Mouse (Mus musculus): ENCODE measurements around the gene Sipa1l1.

The Sipa1l1 gene

DNA sequence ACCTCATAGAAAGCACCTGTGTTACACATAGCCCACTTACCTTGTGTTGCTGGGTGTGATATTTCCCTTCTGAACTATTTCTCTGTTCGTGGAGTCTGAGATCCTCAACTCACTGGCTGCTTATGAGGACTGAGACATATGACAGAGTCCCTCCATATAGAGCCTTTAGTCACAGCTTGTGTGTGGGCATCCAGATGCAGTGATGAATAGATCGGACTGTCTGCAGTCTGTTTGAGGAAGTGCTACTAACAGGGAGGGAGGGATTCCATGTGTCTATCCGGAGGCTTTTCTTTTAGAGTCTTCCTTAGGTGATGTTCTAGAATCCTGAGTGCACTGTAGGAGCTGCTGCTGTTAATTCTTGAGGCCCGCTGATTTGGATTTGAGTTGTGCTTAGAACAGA, 165.4 kb downstream of the Sipa1l1 start:
- DNase-seq (ENCODE audit: low read depth, low spot score): no peak

- no peak for DNase-seq (ENCODE audit: low read depth, low spot score)
Observed at GRCm38 (mm10) chr12:82335095-82335494, 166.0 kb downstream of the Sipa1l1 start.

DNA sequence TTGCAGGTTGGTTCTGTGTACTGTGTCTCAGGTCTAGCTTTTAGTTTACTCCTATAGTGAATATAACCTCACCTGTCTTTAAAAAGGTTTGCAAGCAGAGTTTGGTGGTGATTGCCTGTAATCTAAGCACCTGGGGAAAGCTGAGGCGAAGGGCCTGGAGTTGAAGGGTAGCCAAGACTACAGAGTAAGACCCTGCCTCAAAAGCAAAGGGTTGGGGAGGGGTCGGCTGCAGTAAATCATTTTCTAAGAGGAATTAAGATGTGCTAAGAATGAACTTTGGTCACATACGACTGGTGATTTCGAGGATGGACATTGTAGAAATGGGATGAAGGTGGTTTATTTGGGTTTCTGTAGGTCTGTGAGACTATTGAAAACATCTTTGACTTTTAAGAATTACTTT, 169.4 kb downstream of the Sipa1l1 start:
- DNase-seq (ENCODE audit: low read depth, low spot score): no peak

GRCm38 (mm10) chr12:82339221-82339861, 170.2 kb downstream of the Sipa1l1 start:
- DNase-seq (ENCODE audit: low read depth, low spot score): no peak

DNA sequence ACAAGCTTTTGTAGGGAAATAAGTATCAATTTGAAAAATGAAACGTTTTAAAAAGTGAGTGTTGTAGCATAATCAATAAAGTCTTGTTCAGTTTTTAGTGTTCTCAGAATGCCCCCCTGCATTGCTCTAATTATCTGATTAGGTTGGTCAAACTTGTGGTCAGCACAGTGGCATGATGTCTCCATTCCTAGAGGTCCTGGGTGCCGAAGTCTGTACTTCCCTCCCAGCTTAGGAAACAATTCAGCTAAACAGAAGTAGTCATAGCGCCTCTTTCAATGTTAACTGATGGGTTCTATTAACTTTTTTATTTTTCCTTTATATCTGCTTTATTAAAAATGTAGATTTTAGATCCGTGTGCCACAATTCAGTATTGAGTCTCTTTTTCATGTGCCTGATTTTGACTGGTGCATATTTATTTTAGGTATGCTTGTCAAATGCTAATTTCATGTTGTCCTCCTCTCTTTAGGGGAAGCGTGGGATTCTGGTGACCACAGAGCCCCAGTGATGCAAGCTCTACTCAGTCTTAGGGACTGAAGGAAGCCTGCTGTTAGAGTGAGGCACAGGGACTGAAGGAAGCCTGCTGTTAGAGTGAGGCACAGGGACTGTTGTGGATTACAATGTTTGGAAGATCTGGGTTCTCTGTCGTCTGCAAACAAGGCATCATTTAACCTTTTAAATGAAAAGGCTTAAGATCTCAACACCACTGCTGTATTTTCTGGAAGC, 171.2 kb downstream of the Sipa1l1 start:
- no peak for DNase-seq (ENCODE audit: low read depth, low spot score)

- no peak for DNase-seq (ENCODE audit: low read depth, low spot score)
Observed at GRCm38 (mm10) chr12:82341181-82341580, 172.1 kb downstream of the Sipa1l1 start.

GRCm38 (mm10) chr12:82341696-82342095, 172.6 kb downstream of the Sipa1l1 start:
- no peak for DNase-seq (ENCODE audit: low read depth, low spot score)

DNA sequence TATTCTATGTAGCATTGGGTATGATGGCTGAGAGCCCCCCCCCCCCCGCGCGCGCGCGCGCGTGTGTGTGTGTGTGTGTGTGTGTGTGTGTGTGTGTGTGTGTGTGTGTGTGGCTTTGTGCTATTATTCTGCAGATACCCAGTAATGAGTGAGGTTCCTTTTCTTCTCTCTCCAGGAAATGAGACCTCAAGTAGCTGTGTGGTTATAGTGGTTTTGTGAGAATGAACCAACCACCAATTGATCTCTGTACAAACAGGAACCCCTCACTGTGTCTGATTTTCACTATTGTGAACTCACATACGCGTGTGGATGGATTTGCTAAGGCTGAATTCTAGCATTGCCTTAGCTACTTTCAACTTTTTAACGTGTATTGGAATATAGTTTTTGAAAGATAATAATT, 181.0 kb downstream of the Sipa1l1 start:
- DNase-seq (ENCODE audit: low read depth, low spot score): no peak

- DNase-seq (ENCODE audit: low read depth, low spot score): no peak
Observed at GRCm38 (mm10) chr12:82350891-82351290, 181.8 kb downstream of the Sipa1l1 start.

DNA sequence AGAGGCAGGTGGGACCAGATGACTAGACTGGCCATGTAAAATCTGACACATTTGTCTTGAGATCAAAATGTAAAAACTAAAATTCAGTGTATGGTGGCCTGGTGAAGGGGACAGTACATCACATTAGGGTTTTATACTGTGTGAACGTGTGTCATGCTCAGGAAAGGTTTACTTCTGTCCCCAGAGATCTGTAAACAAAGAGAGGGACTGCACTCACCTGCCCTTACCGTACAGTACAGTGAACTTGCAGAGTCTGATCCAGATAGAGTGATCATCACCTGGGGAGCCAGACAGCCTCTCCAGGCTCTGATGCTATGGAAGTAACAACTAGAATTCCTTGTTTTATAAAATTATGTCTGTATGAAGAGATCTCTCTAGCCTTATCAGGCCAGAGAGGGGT, 184.5 kb downstream of the Sipa1l1 start:
- DNase-seq (ENCODE audit: low read depth, low spot score): no peak

DNA sequence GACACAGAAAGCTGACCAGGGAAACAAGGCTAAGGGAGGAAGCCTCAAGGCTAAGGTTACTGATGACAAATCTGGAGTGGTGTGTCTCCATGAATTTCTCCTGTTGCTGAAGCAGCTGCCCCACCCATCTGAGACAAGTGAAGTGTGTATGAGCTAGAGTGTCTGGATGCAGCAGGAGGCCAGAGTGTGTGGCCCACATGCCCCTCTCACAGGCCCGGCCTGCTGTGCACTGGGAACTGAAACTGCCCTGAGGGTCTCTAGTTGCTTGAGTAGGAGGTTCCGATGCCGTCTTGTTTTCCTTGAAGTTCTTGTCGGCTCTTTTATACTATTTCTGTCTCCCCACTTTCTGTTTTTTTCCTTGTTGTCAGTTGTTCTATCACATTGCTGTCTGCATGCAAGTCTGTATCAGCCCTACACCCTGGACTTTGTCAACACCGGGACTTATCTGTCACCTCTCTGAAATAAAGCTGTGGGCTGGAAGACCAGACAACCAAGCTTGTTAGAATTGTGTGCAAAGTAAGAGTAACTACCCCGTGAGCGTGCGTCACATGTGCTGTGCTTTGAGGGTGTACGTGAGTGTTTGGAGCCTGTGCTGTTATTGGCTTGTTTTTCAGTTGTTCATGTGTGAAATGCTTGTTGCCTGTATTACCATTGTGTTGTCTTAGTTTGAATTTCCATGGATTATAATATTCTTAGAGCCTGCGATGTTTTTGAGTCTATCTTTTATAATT, 186.5 kb downstream of the Sipa1l1 start:
- no peak for DNase-seq (ENCODE audit: low read depth, low spot score)

GRCm38 (mm10) chr12:82356476-82356875, 187.4 kb downstream of the Sipa1l1 start:
- DNase-seq (ENCODE audit: low read depth, low spot score): no peak

DNA sequence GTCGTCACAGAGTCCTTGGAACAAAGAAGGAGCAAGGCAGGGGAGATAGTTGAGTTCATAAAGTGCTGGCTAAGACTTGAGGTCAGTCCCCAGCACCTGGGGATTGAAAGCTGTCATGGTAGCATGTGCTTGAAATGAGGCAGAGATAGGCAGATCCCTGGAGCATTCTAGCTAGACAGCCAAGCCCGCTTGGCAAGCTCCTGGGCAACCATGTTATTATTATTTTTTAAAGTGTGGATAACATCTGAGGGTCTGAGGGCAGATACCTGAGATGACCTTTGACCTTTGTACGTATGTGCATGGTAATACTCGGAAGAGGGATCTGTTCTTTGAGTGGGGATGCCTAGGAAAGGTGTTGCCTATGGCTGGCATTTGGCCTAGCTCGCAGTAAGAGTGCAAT, 188.3 kb downstream of the Sipa1l1 start:
- DNase-seq (ENCODE audit: low read depth, low spot score): no peak

DNA sequence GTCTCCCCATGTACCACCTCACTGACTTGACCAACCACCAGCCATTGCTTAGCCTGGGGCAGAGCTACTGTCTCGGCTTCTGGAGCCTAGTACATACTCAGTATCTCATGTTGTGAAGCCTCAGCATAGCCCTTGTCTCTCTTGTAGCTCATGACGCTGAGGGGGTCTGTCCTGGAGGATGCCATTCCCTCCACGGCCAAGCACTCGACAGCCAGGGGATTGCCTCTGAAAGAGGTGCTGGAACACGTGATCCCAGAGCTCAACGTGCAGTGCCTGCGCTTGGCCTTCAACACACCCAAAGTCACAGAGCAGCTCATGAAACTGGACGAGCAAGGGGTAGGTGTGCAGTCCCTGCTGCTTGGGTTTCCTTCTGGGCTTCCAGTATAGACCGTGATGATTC, 193.7 kb downstream of the Sipa1l1 start:
- no peak for DNase-seq (ENCODE audit: low read depth, low spot score)

DNA sequence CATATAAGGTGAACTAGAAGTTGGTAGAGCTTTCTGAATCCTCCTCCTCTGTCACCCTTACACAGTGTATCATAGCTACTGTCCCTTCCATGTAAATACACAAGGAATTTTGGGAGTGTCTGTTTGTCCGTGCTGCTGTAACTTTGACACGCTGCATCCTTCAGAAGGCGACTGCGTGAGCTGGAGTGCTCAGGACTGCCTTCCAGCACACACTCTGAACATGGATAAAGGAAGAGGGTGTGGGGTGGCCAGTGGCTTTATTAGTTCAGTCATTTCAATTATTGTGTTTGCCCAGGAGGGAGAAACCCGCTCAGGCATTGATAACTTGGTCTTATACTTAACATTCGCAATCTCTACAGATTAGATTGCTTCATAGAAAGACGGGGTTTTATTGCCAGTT, 195.1 kb downstream of the Sipa1l1 start:
- no peak for DNase-seq (ENCODE audit: low read depth, low spot score)

DNA sequence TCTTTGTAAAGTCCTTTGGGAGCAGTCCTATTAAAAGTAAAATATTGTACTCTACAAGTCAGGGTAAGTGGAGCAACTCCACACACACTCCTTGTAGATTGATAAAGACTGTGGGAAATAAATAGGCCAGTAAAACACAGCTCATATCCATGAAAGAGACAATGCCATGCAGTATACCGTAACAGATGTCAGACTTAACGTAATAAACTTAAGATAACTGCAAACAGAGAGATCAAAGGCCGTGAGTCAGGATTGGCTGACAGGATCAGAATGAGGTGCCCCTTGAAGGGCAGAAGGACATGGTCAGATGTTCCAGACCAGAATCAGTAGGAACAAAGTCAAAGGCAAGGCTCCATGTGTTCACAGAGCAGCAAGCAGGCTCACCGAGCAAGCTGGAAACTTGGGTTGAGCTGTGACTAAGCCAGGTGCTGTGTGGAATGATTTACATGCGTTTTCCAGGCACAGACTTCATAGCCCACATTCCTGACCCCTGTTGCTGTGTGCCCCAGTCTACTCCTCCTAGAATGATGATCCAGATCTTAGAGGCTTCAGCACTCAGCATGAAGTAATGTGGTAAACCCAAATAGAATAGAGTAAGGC, 196.3 kb downstream of the Sipa1l1 start:
- DNase-seq (ENCODE audit: low read depth, low spot score): peak; percentile 23

DNA sequence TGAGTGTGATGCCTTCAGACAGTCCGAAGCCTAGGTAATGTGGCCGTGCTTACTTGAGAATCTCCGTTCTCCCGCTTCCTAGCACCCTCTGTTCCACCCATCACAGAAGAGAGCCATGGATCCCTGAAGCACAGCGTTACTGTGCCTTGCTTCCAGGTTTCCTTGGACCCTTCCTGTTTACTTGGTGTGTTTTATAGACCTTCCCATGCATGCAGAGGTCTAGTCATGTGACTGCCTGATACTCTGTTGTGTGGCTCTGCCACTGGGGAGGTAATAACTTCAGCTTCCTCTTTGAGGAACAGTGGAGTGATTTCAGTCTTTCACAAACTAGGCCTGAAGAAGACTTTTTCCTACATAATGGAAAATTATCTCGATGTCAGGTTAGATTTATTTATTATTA, 197.6 kb downstream of the Sipa1l1 start:
- DNase-seq (ENCODE audit: low read depth, low spot score): no peak

- no peak for DNase-seq (ENCODE audit: low read depth, low spot score)
Observed at GRCm38 (mm10) chr12:82367345-82367744, 198.2 kb downstream of the Sipa1l1 start.

GRCm38 (mm10) chr12:82367986-82368385, 198.9 kb downstream of the Sipa1l1 start:
- DNase-seq (ENCODE audit: low read depth, low spot score): no peak

GRCm38 (mm10) chr12:82369402-82370160, 200.5 kb downstream of the Sipa1l1 start:
- no peak for DNase-seq (ENCODE audit: low read depth, low spot score)

GRCm38 (mm10) chr12:82371266-82371665, 202.1 kb downstream of the Sipa1l1 start:
- DNase-seq (ENCODE audit: low read depth, low spot score): no peak

DNA sequence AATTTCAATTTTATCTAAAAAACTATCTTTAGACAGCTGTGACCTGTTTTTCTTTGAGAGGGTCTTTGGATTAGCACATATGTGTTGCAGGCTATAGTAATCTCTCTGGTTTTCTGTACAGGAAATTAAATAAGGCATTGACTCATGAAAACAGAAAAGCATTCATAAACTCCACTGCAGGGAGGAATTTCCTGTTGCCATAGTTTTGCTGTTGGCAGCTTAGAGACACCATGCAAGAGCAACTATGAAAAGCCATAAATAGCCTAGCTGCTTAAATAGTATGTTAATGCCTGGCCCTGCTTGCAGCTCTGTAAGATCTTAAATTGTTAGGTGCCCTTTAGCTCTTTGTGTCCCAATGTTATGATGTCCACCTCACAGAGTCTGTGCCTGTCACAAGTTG, 204.9 kb downstream of the Sipa1l1 start:
- DNase-seq (ENCODE audit: low read depth, low spot score): peak; percentile 32
